Mouse (Mus musculus) B cell, adult 67 days (primary cell): ENCODE results near the gene Krtdap. TPM values are rescaled to one million over a fixed set of nuclear protein-coding genes. Genes with fewer than 3 reads are reported as not detected.

Experiments used
- total RNA-seq, 2 experiments: library from RNA; stranded (reverse); gene quantifications; 4 replicates each; pipeline ENCODE4 v1.2.4; 2023

Krtdap gene
- not detected for total RNA-seq

GRCm38 (mm10) chr7:30787377-30788022 is at the start of gene Krtdap:
Gene Krtdap, plus strand, starts transcription at chr7:30787896.

GRCm38 (mm10) chr7:30743617-30744016 is 44.1 kb upstream of the Krtdap start, which contains the start of gene Gapdhs:
Gene Gapdhs, minus strand, starts transcription at chr7:30743681.

GRCm38 (mm10) chr7:30751086-30751669 is 36.5 kb upstream of the Krtdap start, which contains the start of gene Sbsn:
Gene Sbsn, plus strand, starts transcription at chr7:30751471.

GRCm38 (mm10) chr7:30763456-30763855 is 24.2 kb upstream of the Krtdap start, which contains the start of gene Dmkn:
Gene Dmkn, plus strand, starts transcription at chr7:30763756.

GRCm38 (mm10) chr7:30823675-30824074 is 36.0 kb downstream of the Krtdap start, which contains the start of gene Ffar2:
Gene Ffar2, minus strand, starts transcription at chr7:30823775.

Other genes starting within 250 kb of the Krtdap start
- gene Hspb6, start 235.7 kb upstream of the Krtdap start, total RNA-seq: 1 to 10 TPM; 3.0 to 4.3 TPM
- 10 to 100 TPM; 18.8 to 27.2 TPM for gene Proser3, start 235.6 kb upstream of the Krtdap start, total RNA-seq
- 10 to 100 TPM; 42.2 to 45.2 TPM for gene Lin37, start 228.1 kb upstream of the Krtdap start, total RNA-seq
- 100 to 1,000 TPM; 107 to 109 TPM for gene U2af1l4, start 224.6 kb upstream of the Krtdap start, total RNA-seq
- 10 to 100 TPM; 13.9 to 14.0 TPM for gene Gm49396, start 224.6 kb upstream of the Krtdap start, total RNA-seq
- 100 to 1,000 TPM; 129 to 145 TPM for gene Psenen, start 224.3 kb upstream of the Krtdap start, total RNA-seq
- gene Igflr1, start 222.5 kb upstream of the Krtdap start, total RNA-seq: 1 to 10 TPM; 7.3 to 7.7 TPM
- 100 to 1,000 TPM; 119 to 136 TPM for gene Kmt2b, start 199.2 kb upstream of the Krtdap start, total RNA-seq
- 1 to 10 TPM in 1 of 2 experiments, under 1 TPM in 1; 0.90 to 1.5 TPM for gene Zbtb32, start 189.0 kb upstream of the Krtdap start, total RNA-seq
- under 1 TPM; 0.39 to 0.52 TPM for gene Upk1a, start 175.0 kb upstream of the Krtdap start, total RNA-seq
- gene Cox6b1, start 161.7 kb upstream of the Krtdap start, total RNA-seq: 100 to 1,000 TPM; 211 to 273 TPM
- gene Etv2, start 152.0 kb upstream of the Krtdap start, total RNA-seq: not detected
- 100 to 1,000 TPM in 1 of 2 experiments, 10 to 100 TPM in 1; 96.7 to 103 TPM for gene Rbm42, start 137.6 kb upstream of the Krtdap start, total RNA-seq
- gene Haus5, start 122.9 kb upstream of the Krtdap start, total RNA-seq: 10 to 100 TPM; 59.7 to 71.7 TPM
- not detected for gene Pmis2, start 116.3 kb upstream of the Krtdap start, total RNA-seq
- gene 2200002J24Rik, start 89.0 kb upstream of the Krtdap start, total RNA-seq: not detected
- under 1 TPM; 0.29 to 0.59 TPM for gene Atp4a, start 75.7 kb upstream of the Krtdap start, total RNA-seq
- 10 to 100 TPM; 46.8 to 50.0 TPM for gene Tmem147, start 58.4 kb upstream of the Krtdap start, total RNA-seq
- gene Gapdhs, start 44.2 kb upstream of the Krtdap start, total RNA-seq: not detected
- gene Sbsn, start 36.4 kb upstream of the Krtdap start, total RNA-seq: 1 to 10 TPM; 3.8 to 5.0 TPM
- not detected for gene Dmkn, start 24.1 kb upstream of the Krtdap start, total RNA-seq
- 10 to 100 TPM; 15.2 to 19.0 TPM for gene Ffar2, start 35.9 kb downstream of the Krtdap start, total RNA-seq
- 1 to 10 TPM; 2.2 to 3.7 TPM for gene Ffar3, start 68.3 kb downstream of the Krtdap start, total RNA-seq
- 10 to 100 TPM; 34.4 to 43.8 TPM for gene Ffar1, start 73.7 kb downstream of the Krtdap start, total RNA-seq
- 1,000 to 10,000 TPM; 1,236 to 1,328 TPM for gene Cd22, start 92.4 kb downstream of the Krtdap start, total RNA-seq
- gene Mag, start 127.0 kb downstream of the Krtdap start, total RNA-seq: not detected
- gene Hamp2, start 136.8 kb downstream of the Krtdap start, total RNA-seq: not detected
- not detected for gene Hamp, start 156.1 kb downstream of the Krtdap start, total RNA-seq
- gene Usf2, start 168.9 kb downstream of the Krtdap start, total RNA-seq: 100 to 1,000 TPM; 145 to 165 TPM
- 1 to 10 TPM; 1.1 to 1.2 TPM for gene Lsr, start 185.6 kb downstream of the Krtdap start, total RNA-seq
- not detected for gene Fam187b, start 185.9 kb downstream of the Krtdap start, total RNA-seq